Mouse (Mus musculus): ENCODE data around the gene Trib2. TPM values are rescaled to one million over a fixed set of nuclear protein-coding genes. Genes with fewer than 3 reads are reported as not detected.

Trib2 gene
- total RNA-seq, 4 experiments from 2014 or later, result 27.4 to 35.4 (median 30.8) TPM

GRCm38 (mm10) chr12:15814249-15815081 lies 2.3 kb downstream of the Trib2 start:
- peak in 1 of 2 experiments; percentile 28 for DNase-seq (ENCODE audit: low spot score in 2 of 2)

GRCm38 (mm10) chr12:15813819-15814165 lies 2.9 kb downstream of the Trib2 start:
- no peak for DNase-seq (ENCODE audit: low spot score in 2 of 2)

GRCm38 (mm10) chr12:15813133-15813818 lies 3.4 kb downstream of the Trib2 start:
- DNase-seq (ENCODE audit: low spot score in 2 of 2), result peak in 1 of 2 experiments; percentile 13

GRCm38 (mm10) chr12:15812139-15812962 lies 4.4 kb downstream of the Trib2 start:
- no peak for DNase-seq (ENCODE audit: low spot score in 2 of 2)

GRCm38 (mm10) chr12:15811682-15812081 lies 5.0 kb downstream of the Trib2 start:
- DNase-seq (ENCODE audit: low spot score in 2 of 2), result no peak

GRCm38 (mm10) chr12:15810926-15811325 lies 5.8 kb downstream of the Trib2 start:
- DNase-seq (ENCODE audit: low spot score in 2 of 2), result no peak

- no peak for DNase-seq (ENCODE audit: low spot score in 2 of 2)
Measured at GRCm38 (mm10) chr12:15809657-15810056, 7.1 kb downstream of the Trib2 start.

- DNase-seq (ENCODE audit: low spot score in 2 of 2), result no peak
Measured at GRCm38 (mm10) chr12:15809249-15809648, 7.5 kb downstream of the Trib2 start.

- no peak for DNase-seq (ENCODE audit: low spot score in 2 of 2)
Measured at GRCm38 (mm10) chr12:15808186-15808800, 8.4 kb downstream of the Trib2 start.

- no peak for DNase-seq (ENCODE audit: low spot score in 2 of 2)
Measured at GRCm38 (mm10) chr12:15804931-15805331, 11.8 kb downstream of the Trib2 start.

GRCm38 (mm10) chr12:15803936-15804438 lies 12.7 kb downstream of the Trib2 start:
- DNase-seq (ENCODE audit: low spot score in 2 of 2), result no peak

- DNase-seq (ENCODE audit: low spot score in 2 of 2), result no peak
Measured at GRCm38 (mm10) chr12:15801571-15801930, 15.2 kb downstream of the Trib2 start.

GRCm38 (mm10) chr12:15800914-15801570 lies 15.7 kb downstream of the Trib2 start:
- peak; percentile 35 to 42 for DNase-seq (ENCODE audit: low spot score in 2 of 2)

GRCm38 (mm10) chr12:15800196-15800913 lies 16.4 kb downstream of the Trib2 start:
- DNase-seq (ENCODE audit: low spot score in 2 of 2), result no peak

GRCm38 (mm10) chr12:15798019-15798418 lies 18.7 kb downstream of the Trib2 start:
- no peak for DNase-seq (ENCODE audit: low spot score in 2 of 2)

- no peak for DNase-seq (ENCODE audit: low spot score in 2 of 2)
Measured at GRCm38 (mm10) chr12:15795886-15796285, 20.8 kb downstream of the Trib2 start.

- DNase-seq (ENCODE audit: low spot score in 2 of 2), result no peak
Measured at GRCm38 (mm10) chr12:15793336-15793735, 23.4 kb downstream of the Trib2 start.

GRCm38 (mm10) chr12:15790181-15790580 lies 26.5 kb downstream of the Trib2 start:
- no peak for DNase-seq (ENCODE audit: low spot score in 2 of 2)

- DNase-seq (ENCODE audit: low spot score in 2 of 2), result no peak
Measured at GRCm38 (mm10) chr12:15777047-15777446, 39.7 kb downstream of the Trib2 start.

GRCm38 (mm10) chr12:15771686-15772085 lies 45.0 kb downstream of the Trib2 start:
- DNase-seq (ENCODE audit: low spot score in 2 of 2), result no peak

All from layer of hippocampus, adult 8-10 months (tissue).